Mouse (Mus musculus) midbrain, embryonic 15.5 days (tissue): Measurements from ENCODE around the gene Tdrd7. TPM values are rescaled to one million over a fixed set of nuclear protein-coding genes. Genes with fewer than 3 reads are reported as not detected.

ENCODE experiments used
- ATAC-seq: fragments of 200-750 bp; cut with Nextera tagmentation; replicated peaks from 2 replicates; pipeline ENCODE4 v1.8.0; 2017; ENCODE audit warnings: moderate TSS enrichment
- H3K27ac ChIP-seq: fragments of 300-500 bp; sonication (generic); 2 replicates; pipeline ENCODE4 v1.5.1; 2015; ENCODE audit warnings: mild to moderate bottlenecking, inconsistent platforms
- H3K27me3 ChIP-seq: fragments of 300-500 bp; sonication (generic); replicated peaks from 2 replicates; pipeline ENCODE4 v1.6.1; 2015; ENCODE audit warnings: inconsistent platforms
- H3K36me3 ChIP-seq: fragments of 300-500 bp; sonication (generic); replicated peaks from 2 replicates; pipeline ENCODE4 v1.6.1; 2015; ENCODE audit warnings: inconsistent platforms
- H3K4me1 ChIP-seq: fragments of 300-500 bp; sonication (generic); 2 replicates; pipeline ENCODE4 v1.6.1; 2015; ENCODE audit warnings: inconsistent platforms
- H3K4me2 ChIP-seq: fragments of 300-500 bp; sonication (generic); 2 replicates; pipeline ENCODE4 v1.6.1; 2015; ENCODE audit warnings: inconsistent platforms, mild to moderate bottlenecking, moderate library complexity
- H3K4me3 ChIP-seq: fragments of 300-500 bp; sonication (generic); 2 replicates; pipeline ENCODE4 v1.5.1; 2015; ENCODE audit warnings: mild to moderate bottlenecking, inconsistent platforms
- H3K9ac ChIP-seq: fragments of 300-500 bp; sonication (generic); 2 replicates; pipeline ENCODE4 v1.6.1; 2015; ENCODE audit warnings: mild to moderate bottlenecking, inconsistent platforms
- H3K9me3 ChIP-seq: fragments of 300-500 bp; sonication (generic); 2 replicates; pipeline ENCODE4 v1.6.1; 2016; ENCODE audit warnings: inconsistent platforms
- WGBS: fragments of 180-500 bp; shearing (Covaris S2); methylation state at CpG from one replicate; pipeline ENCODE4 v1.1.7; 2015; ENCODE audit warnings: mixed read lengths; 5-methylcytosine and 5-hydroxymethylcytosine counted together
- polyA plus RNA-seq: library from polyadenylated mRNA; unstranded; fragments of >200 nt; fragmentation: Nextera tagmentation; extraction: Ambion mirVana; gene quantifications from 2 replicates; pipeline ENCODE4 v1.2.1, GENCODE M21; 2015

Gene Tdrd7
- polyA plus RNA-seq, 1 experiment from 2014 or later = 24.5 TPM

DNA sequence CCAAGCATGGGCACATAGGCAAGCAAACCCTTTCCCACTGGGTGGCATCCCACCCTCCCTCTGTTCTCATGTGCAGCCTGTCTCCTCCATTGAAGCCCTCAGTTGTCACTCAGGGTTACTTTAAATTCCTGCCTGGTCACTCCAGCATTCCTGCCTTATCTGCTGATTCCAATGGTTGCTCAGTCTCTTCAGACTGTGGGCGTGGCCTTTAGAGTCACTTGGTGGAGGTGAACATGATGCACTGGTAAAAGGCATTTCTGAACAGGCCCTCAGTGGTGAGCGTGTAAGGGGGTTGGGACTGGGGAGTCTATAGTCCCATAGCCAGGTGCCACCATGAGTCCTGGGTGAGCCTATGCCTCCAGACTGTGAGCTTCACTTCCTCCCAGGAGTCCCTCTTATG, 68.1 kb downstream of the Tdrd7 start:
- Histone ChIP-seq H3K9me3 (no peaks in the 10 kb centered on the region), H3K4me3 (no peak overlapping the region), H3K9ac (no peak overlapping the region), H3K36me3 (no peaks in the 10 kb centered on the region), H3K4me2 (no peak overlapping the region), H3K27ac (no peak overlapping the region), H3K27me3 (peaks cover 12% of the 10 kb centered on the region), H3K4me1 (no peaks in the 10 kb centered on the region)
- 84% methylated on average over 2 of the region's 2 CpGs for WGBS
- no peak for ATAC-seq

GRCm38 (mm10) chr4:46038591-46038891, 73.4 kb downstream of the Tdrd7 start:
- Histone ChIP-seq H3K27me3 (peaks cover 37% of the 10 kb centered on the region), H3K4me3 (peak overlapping the region; percentile 56), H3K36me3 (no peaks in the 10 kb centered on the region), H3K9ac (peak overlapping the region; percentile 50), H3K4me2 (peak overlapping the region; percentile 97), H3K27ac (no peak overlapping the region), H3K4me1 (peaks cover 15% of the 10 kb centered on the region), H3K9me3 (no peaks in the 10 kb centered on the region)
- 12% methylated on average over 12 of the region's 12 CpGs for WGBS
- ATAC-seq = no peak

DNA sequence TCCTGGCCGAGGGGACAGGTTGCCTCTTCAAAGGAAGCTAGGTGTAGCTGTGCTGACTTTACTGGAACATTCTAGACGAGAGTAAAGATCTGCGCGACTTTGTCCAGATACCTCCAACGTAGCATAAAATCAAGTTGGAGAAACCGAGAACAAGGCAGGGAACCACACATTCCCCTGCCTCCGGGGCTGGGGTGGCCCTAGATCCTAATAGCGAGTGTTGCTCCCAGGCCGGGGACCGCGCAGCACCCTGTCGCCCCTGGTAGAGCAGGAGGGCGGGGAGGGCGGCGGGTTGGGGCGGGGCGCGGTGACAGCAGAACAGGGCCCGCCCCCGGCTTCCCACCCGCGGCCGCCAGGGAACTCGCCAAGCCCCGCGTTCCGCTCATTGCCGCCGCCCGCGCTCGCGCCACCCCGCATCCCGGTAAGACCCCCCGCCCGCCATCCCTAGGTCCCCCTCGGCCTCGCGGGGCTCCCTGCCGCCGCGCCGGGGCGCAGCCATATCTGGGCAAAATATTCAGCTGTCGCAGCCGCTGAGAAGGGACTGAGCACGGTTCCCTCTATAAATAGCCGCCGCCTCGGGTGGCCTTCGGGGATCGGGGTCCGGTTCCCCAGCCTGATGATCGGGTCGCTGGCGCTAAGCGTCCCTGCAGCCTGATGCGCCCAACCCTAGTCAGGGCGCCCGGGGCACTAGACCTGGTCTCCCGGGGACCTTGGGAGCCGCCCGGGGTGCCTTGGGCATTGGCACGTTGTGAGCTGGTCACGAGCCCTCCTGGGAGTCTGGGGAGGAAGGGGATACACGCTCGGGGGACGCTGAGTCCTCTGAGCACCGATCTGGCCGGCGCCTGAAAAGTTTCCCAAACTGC, 74.0 kb downstream of the Tdrd7 start, which contains the start of gene Tmod1:
Gene Tmod1 (plus strand): TSS at position 44 of the 860 bp plus-strand sequence.
- peak; percentile 54; the same call in 1 of the 2 replicates for ATAC-seq
- WGBS = under 1% methylated on average over 69 of the region's 72 CpGs
- Histone ChIP-seq H3K4me2 (peak within 1 kb of the TSS; percentile 97), H3K4me3 (peak within 1 kb of the TSS; percentile 56), H3K9me3 (no peaks in the 10 kb centered on the region), H3K27ac (no peak within 1 kb of the TSS), H3K36me3 (no peaks in the 10 kb centered on the region), H3K9ac (peak within 1 kb of the TSS; percentile 50), H3K27me3 (peaks cover 37% of the 10 kb centered on the region), H3K4me1 (peaks cover 15% of the 10 kb centered on the region)

DNA sequence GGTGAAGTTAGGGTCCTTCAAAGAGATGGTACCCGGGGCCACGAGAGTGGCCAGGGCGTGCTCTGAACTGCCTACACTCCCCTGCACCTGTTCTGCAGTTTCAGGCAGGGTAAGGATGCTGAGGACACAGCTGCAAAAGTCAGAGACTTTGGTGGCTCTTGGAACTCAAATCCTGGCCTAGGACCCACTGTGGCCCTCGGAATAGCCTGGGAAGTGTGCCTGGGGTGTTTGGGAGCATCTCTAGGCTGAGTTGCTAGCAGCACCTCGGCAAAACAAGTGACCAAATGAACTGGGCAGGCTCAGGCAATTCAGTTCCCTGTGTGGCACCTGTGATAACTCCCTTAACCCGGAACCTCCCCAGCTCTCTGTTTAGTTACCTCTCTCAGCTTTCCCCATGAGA, 74.8 kb downstream of the Tdrd7 start:
- no peak for ATAC-seq
- Histone ChIP-seq H3K9me3 (no peaks in the 10 kb centered on the region), H3K27ac (no peak overlapping the region), H3K4me1 (peaks cover 15% of the 10 kb centered on the region), H3K9ac (no peak overlapping the region), H3K4me3 (peak overlapping the region; percentile 56; the same call in 1 of the 2 replicates), H3K27me3 (peaks cover 37% of the 10 kb centered on the region), H3K4me2 (peak overlapping the region; percentile 97; the same call in 1 of the 2 replicates), H3K36me3 (no peaks in the 10 kb centered on the region)
- WGBS = 18% methylated on average over 6 of the region's 6 CpGs

DNA sequence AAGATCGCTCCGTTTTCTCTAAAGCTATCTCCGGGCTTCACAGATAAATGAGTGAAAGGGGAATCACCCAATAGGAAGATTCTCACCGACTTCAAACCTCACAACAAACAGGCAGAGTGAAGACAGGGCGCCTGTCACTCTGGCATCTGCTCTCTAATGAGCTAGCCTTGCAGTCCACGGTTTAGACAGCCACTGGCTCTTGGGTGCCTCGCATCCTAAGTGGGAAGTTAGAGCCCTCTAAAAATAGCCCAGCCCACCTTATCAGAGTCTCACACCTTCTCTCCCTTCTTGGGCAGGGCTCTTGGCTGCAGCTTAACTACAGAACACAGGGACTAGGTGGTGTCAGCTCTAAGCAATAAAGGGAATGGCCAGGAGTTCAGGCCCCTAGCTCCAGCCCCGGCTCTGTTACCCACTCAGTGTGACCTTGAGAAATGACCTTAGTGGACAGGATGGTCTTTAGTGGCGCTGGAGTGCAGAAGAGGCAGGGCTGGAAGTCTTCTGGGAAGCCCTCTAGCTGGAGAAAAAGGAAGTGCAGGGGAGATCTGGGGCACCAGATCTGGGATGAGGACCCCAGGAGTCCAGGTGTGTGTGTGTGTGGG, 75.6 kb downstream of the Tdrd7 start:
- Histone ChIP-seq H3K27me3 (peaks cover 37% of the 10 kb centered on the region), H3K4me3 (no peak overlapping the region), H3K9me3 (no peaks in the 10 kb centered on the region), H3K4me2 (no peak overlapping the region), H3K36me3 (no peaks in the 10 kb centered on the region), H3K4me1 (peaks cover 15% of the 10 kb centered on the region), H3K9ac (no peak overlapping the region), H3K27ac (no peak overlapping the region)
- no peak for ATAC-seq
- WGBS = 27% methylated on average over 9 of the region's 9 CpGs

DNA sequence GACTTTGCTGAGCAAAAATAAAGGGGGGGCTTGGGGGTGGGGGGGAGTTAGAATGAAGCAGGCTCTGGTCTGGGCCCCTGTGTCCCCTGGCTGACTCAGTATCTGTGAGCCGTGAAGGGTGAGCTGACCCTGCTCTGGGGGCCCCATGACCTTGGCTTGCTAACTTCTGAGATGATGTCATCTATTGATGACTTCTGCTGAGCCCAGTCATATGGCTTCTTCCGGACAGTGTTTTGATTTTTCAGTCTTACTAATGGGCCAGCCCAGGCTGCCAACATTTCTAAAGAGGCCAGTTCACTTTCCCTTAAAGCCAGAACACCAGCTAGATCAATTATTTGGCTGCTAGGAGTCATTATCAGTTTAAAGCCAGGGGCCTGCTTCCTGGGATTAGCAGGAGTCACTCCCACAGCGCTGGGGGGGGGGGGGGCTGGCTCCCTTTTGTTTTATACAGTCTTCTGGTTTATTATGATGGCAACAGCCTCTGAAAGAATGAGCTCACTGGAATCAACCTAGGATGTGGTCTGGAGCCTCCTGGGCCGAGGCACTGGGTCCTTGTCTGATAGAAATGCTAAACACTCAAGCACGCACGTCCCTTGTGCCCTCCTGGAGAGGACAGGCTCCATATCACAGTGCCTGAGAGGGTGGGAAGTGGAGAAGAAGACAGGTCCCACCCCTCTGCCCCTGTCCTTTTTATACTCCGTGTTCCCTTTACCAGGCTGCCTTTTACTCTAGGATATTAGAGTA, 76.8 kb downstream of the Tdrd7 start:
- peaks cover 37% of the 10 kb centered on the region for H3K27me3 ChIP-seq
- 21% methylated on average over 7 of the region's 7 CpGs for WGBS
- H3K4me3 ChIP-seq = no peak overlapping the region
- H3K36me3 ChIP-seq = no peaks in the 10 kb centered on the region
- no peaks in the 10 kb centered on the region for H3K9me3 ChIP-seq
- peaks cover 15% of the 10 kb centered on the region for H3K4me1 ChIP-seq
- H3K27ac ChIP-seq = no peak overlapping the region
- H3K9ac ChIP-seq = no peak overlapping the region
- H3K4me2 ChIP-seq = no peak overlapping the region
- ATAC-seq = no peak

DNA sequence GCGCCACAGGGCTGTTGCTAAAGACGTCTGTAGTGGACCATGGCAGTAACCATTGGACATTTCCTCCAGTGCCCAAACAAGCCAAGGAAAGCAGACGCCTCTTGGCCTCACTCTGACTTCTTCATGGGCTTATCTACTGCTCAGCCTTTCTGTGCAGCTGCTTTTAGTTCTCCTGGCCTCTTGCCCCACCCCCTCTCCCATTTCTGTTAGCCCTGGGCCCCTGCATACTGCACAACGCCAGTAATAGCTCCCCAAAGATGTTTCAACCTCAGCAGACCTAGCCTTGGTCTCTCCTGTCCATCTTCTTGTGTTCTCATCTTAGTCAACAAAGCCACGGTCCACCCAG, 77.3 kb downstream of the Tdrd7 start:
- ATAC-seq = no peak
- whole genome bisulfite sequencing = 35% methylated on average over 5 of the region's 5 CpGs
- H3K27ac ChIP-seq = no peak overlapping the region

DNA sequence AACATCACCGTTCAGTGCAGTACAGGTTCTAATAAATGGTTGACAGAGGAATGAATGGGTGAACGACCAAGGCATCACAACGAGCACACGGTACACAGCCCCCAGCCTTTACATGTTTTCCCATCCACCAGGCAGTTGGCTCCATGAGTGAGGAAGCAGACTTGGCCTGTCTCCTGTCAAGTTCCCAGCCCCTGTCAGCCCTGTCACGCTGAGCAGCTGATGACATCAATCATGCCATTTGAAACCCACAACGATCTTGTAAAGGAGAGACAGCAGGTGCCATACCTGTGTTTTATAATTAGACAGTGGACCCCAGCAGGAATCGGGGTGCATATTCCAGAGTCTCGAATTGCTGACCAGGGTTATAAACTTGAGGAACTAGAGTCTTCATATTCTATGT, 78.2 kb downstream of the Tdrd7 start:
- Histone ChIP-seq H3K27ac (no peak overlapping the region), H3K4me2 (no peak overlapping the region), H3K36me3 (no peaks in the 10 kb centered on the region), H3K4me3 (no peak overlapping the region), H3K4me1 (peaks cover 15% of the 10 kb centered on the region), H3K9me3 (no peaks in the 10 kb centered on the region), H3K27me3 (peaks cover 23% of the 10 kb centered on the region), H3K9ac (no peak overlapping the region)
- WGBS = 83% methylated on average over 8 of the region's 8 CpGs
- no peak for ATAC-seq

More for the DNA sequence above, 77.3 kb downstream of the Tdrd7 start:
- peaks cover 32% of the 10 kb centered on the region for H3K27me3 ChIP-seq
- peaks cover 15% of the 10 kb centered on the region for H3K4me1 ChIP-seq
- no peaks in the 10 kb centered on the region for H3K9me3 ChIP-seq
- no peaks in the 10 kb centered on the region for H3K36me3 ChIP-seq
- H3K4me2 ChIP-seq = no peak overlapping the region
- H3K9ac ChIP-seq = no peak overlapping the region
- no peak overlapping the region for H3K4me3 ChIP-seq

GRCm38 (mm10) chr4:46047971-46048370, 82.8 kb downstream of the Tdrd7 start:
- no peak overlapping the region for H3K4me3 ChIP-seq
- no peak overlapping the region for H3K4me2 ChIP-seq
- no peaks in the 10 kb centered on the region for H3K36me3 ChIP-seq
- H3K27ac ChIP-seq = no peak overlapping the region
- no peak for ATAC-seq
- H3K9me3 ChIP-seq = no peaks in the 10 kb centered on the region
- no peak overlapping the region for H3K9ac ChIP-seq
- no peaks in the 10 kb centered on the region for H3K27me3 ChIP-seq
- H3K4me1 ChIP-seq = no peaks in the 10 kb centered on the region
- 72% methylated on average over 4 of the region's 4 CpGs for WGBS

DNA sequence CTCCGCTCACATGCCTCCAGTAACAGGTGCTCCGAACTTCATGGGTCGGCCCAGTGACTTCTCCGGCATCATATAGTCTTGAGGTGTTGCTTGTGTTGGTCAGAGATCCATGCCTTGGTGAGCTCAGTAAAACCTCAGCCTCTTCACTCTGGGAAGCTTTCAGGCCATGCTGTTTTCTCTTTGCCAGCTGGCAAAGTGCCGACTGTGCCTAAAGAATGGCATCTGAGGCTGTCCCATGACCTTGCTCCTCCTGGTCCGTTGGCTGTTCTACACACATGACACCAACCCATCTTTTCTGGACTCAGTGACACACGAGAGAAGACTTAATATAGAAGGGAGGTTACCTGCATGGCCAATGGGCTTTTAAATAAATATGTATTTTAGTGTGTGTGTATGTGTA, 83.3 kb downstream of the Tdrd7 start:
- Histone ChIP-seq H3K27me3 (no peaks in the 10 kb centered on the region), H3K36me3 (no peaks in the 10 kb centered on the region), H3K9me3 (no peaks in the 10 kb centered on the region), H3K4me3 (no peak overlapping the region), H3K27ac (no peak overlapping the region), H3K9ac (no peak overlapping the region), H3K4me2 (no peak overlapping the region), H3K4me1 (no peaks in the 10 kb centered on the region)
- ATAC-seq = no peak
- 89% methylated on average over 7 of the region's 7 CpGs for WGBS

DNA sequence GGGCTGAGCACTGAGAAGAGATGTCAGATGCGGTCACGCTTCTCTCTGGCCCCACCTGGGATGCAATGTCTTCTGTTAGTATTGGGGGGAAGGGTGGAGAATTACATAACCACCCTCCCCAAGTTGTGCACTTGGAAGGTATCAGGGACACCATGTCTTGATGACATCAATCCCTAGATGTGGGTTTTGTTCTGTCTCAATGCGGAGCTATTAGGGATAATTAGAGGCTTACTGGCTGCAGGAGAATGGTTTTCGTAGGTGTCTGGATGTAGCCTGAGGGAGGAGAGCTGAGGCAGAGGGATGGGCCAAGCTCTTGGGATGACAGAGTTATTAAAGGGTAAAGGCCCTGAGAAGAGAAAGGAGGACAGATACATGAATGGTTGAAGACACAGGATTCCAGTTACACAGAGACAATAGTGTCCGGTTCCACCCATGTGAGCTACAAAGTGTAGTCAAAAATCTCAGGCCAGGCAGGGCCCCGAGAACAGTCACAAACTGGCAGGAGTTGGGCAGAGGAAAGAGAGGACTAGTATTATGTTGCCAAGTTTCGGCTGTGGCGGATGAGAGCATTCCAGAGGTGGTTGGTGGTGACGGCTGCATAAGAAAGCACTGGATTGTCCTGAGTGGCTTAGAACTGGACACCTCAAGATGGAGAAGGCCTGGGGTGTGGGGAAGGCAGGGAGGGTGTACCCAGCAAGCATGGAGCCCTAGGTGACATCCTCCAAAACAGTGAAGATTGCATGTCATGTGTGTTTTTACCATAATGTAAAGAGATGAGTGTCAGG, 88.4 kb downstream of the Tdrd7 start:
- Histone ChIP-seq H3K4me1 (no peaks in the 10 kb centered on the region), H3K36me3 (no peaks in the 10 kb centered on the region), H3K27ac (no peak overlapping the region), H3K9me3 (no peaks in the 10 kb centered on the region), H3K4me3 (no peak overlapping the region), H3K9ac (no peak overlapping the region), H3K4me2 (no peak overlapping the region), H3K27me3 (no peaks in the 10 kb centered on the region)
- no peak for ATAC-seq
- 90% methylated on average over 9 of the region's 9 CpGs for WGBS

DNA sequence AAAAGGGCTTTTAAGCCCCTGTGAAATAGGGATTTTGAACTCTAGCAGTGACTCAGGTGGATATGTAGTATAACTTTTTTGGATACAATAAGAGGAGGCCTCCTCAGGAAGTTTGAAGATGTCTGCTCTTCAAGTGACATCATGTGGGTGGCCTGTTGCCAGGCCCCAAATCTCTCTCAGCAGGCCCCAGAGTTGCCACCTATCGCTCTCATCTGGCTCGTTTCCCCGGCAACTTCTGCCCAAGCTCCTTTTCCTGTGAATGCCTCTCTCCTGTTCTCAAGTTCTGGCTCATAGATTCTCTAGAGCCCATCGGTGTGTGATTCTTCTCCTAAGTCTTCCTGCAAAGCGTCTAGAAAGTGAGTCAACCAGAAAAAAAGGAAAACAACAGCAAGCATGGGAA, 91.0 kb downstream of the Tdrd7 start:
- Histone ChIP-seq H3K4me3 (no peak overlapping the region), H3K36me3 (no peaks in the 10 kb centered on the region), H3K27me3 (no peaks in the 10 kb centered on the region), H3K4me2 (no peak overlapping the region), H3K4me1 (no peaks in the 10 kb centered on the region), H3K9me3 (no peaks in the 10 kb centered on the region), H3K27ac (no peak overlapping the region), H3K9ac (no peak overlapping the region)
- no peak for ATAC-seq
- WGBS = 76% methylated on average over 5 of the region's 5 CpGs
